Mouse (Mus musculus) intestine, embryonic 16.5 days (tissue): ENCODE data around the gene Lxn. TPM values are rescaled to one million over a fixed set of nuclear protein-coding genes. Genes with fewer than 3 reads are reported as not detected.
A peak's percentile ranks its signal among the peaks of the same experiment; 100 is the strongest.

Experiments
- ATAC-seq: fragments of 200-750 bp; cut with Nextera tagmentation; 2 replicates; pipeline ENCODE4 v1.8.0; 2017; ENCODE audit warnings: moderate TSS enrichment, moderate library complexity
- H3K27ac ChIP-seq: fragments of 300-500 bp; sonication (generic); 2 replicates; pipeline ENCODE4 v1.5.1; 2014; ENCODE audit warnings: mild to moderate bottlenecking, low read length
- H3K27me3 ChIP-seq: fragments of 300-500 bp; sonication (generic); replicated peaks from 2 replicates; pipeline ENCODE4 v1.6.1; 2014; ENCODE audit warnings: low read length, control low read depth, mixed read lengths; ENCODE audit not compliant: control insufficient read depth, insufficient read depth
- H3K36me3 ChIP-seq: fragments of 300-500 bp; sonication (generic); 2 replicates; pipeline ENCODE4 v1.6.1; 2014; ENCODE audit warnings: low read length, control low read depth; ENCODE audit not compliant: control insufficient read depth, insufficient read depth
- H3K4me1 ChIP-seq: fragments of 300-500 bp; sonication (generic); 2 replicates; pipeline ENCODE4 v1.6.1; 2014; ENCODE audit warnings: low read length, control low read depth, mixed read lengths; ENCODE audit not compliant: control insufficient read depth, insufficient read depth
- H3K4me2 ChIP-seq: fragments of 300-500 bp; sonication (generic); 2 replicates; pipeline ENCODE4 v1.6.1; 2014; ENCODE audit warnings: low read depth, low read length, control low read depth
- H3K4me3 ChIP-seq: fragments of 300-500 bp; sonication (generic); 2 replicates; pipeline ENCODE4 v1.5.1; 2014; ENCODE audit warnings: mild to moderate bottlenecking, low read length
- H3K9ac ChIP-seq: fragments of 300-500 bp; sonication (generic); 2 replicates; pipeline ENCODE4 v1.6.1; 2014; ENCODE audit warnings: low read depth, low read length
- H3K9me3 ChIP-seq: fragments of 300-500 bp; sonication (generic); 2 replicates; pipeline ENCODE4 v1.6.1; 2016; ENCODE audit warnings: low read length, control low read depth; ENCODE audit not compliant: control insufficient read depth
- WGBS: fragments of 180-500 bp; shearing (Covaris S2); extraction: QIAGEN DNeasy Blood & Tissue Kit; methylation state at CpG from one replicate; pipeline ENCODE4 v1.1.7; 2014; 5-methylcytosine and 5-hydroxymethylcytosine counted together
- polyA plus RNA-seq: library from polyadenylated mRNA; unstranded; fragments of >200 nt; fragmentation: Nextera tagmentation; extraction: Ambion mirVana; gene quantifications from 2 replicates; pipeline ENCODE4 v1.2.1, GENCODE M21; 2015

Lxn gene
- polyA plus RNA-seq, 1 experiment from 2014 or later, result 97.1 TPM

GRCm38 (mm10) chr3:67493132-67493531 is 29.4 kb upstream of the Lxn start:
- WGBS, result 86% methylated on average over 8 of the region's 8 CpGs
- Histone ChIP-seq H3K4me3 (no peak overlapping the region), H3K4me2 (no peak overlapping the region), H3K36me3 (no peaks in the 10 kb centered on the region), H3K9ac (no peak overlapping the region), H3K9me3 (no peaks in the 10 kb centered on the region), H3K27me3 (no peaks in the 10 kb centered on the region), H3K4me1 (no peaks in the 10 kb centered on the region), H3K27ac (no peak overlapping the region)
- ATAC-seq, result no peak

- WGBS, result 83% methylated on average over 8 of the region's 8 CpGs
- H3K36me3 ChIP-seq, result no peaks in the 10 kb centered on the region
These were observed 28.6 kb upstream of the Lxn start for GRCm38 (mm10) chr3:67492086-67492869.

GRCm38 (mm10) chr3:67490156-67490555 is 26.4 kb upstream of the Lxn start:
- H3K27me3 ChIP-seq, result no peaks in the 10 kb centered on the region
- no peak overlapping the region for H3K9ac ChIP-seq
- ATAC-seq, result no peak
- H3K4me1 ChIP-seq, result no peaks in the 10 kb centered on the region
- no peaks in the 10 kb centered on the region for H3K36me3 ChIP-seq
- no peaks in the 10 kb centered on the region for H3K9me3 ChIP-seq
- WGBS, result 35% methylated on average over 4 of the region's 4 CpGs
- H3K27ac ChIP-seq, result no peak overlapping the region
- no peak overlapping the region for H3K4me2 ChIP-seq
- H3K4me3 ChIP-seq, result no peak overlapping the region

More at GRCm38 (mm10) chr3:67492086-67492869, 28.6 kb upstream of the Lxn start:
- H3K4me1 ChIP-seq, result no peaks in the 10 kb centered on the region
- no peak overlapping the region for H3K9ac ChIP-seq
- H3K27ac ChIP-seq, result no peak overlapping the region
- H3K4me3 ChIP-seq, result no peak overlapping the region
- H3K27me3 ChIP-seq, result no peaks in the 10 kb centered on the region
- no peaks in the 10 kb centered on the region for H3K9me3 ChIP-seq
- no peak for ATAC-seq
- no peak overlapping the region for H3K4me2 ChIP-seq

GRCm38 (mm10) chr3:67485233-67485632 is 21.5 kb upstream of the Lxn start:
- no peaks in the 10 kb centered on the region for H3K9me3 ChIP-seq
- H3K4me2 ChIP-seq, result no peak overlapping the region
- no peaks in the 10 kb centered on the region for H3K4me1 ChIP-seq
- H3K27ac ChIP-seq, result no peak overlapping the region
- 84% methylated on average over 2 of the region's 2 CpGs for WGBS
- H3K9ac ChIP-seq, result no peak overlapping the region
- H3K27me3 ChIP-seq, result no peaks in the 10 kb centered on the region
- no peaks in the 10 kb centered on the region for H3K36me3 ChIP-seq
- no peak for ATAC-seq
- no peak overlapping the region for H3K4me3 ChIP-seq

- Histone ChIP-seq H3K36me3 (0 out of 2 replicates have a peak, but pooled peaks cover 2% of the 10 kb centered on the region), H3K9me3 (no peaks in the 10 kb centered on the region), H3K4me1 (no peaks in the 10 kb centered on the region), H3K27me3 (no peaks in the 10 kb centered on the region), H3K9ac (no peak overlapping the region), H3K4me3 (no peak overlapping the region), H3K27ac (no peak overlapping the region), H3K4me2 (no peak overlapping the region)
- WGBS, result 96% methylated on average over 10 of the region's 10 CpGs
- no peak for ATAC-seq
These were observed 18.7 kb upstream of the Lxn start for GRCm38 (mm10) chr3:67482400-67482799.

GRCm38 (mm10) chr3:67479806-67480205 is 16.1 kb upstream of the Lxn start:
- H3K4me1 ChIP-seq, result no peaks in the 10 kb centered on the region
- no peak overlapping the region for H3K4me2 ChIP-seq
- H3K27ac ChIP-seq, result no peak overlapping the region
- H3K9me3 ChIP-seq, result no peaks in the 10 kb centered on the region
- ATAC-seq, result no peak
- no peak overlapping the region for H3K4me3 ChIP-seq
- no peak overlapping the region for H3K9ac ChIP-seq
- 92% methylated on average over 11 of the region's 11 CpGs for WGBS
- H3K27me3 ChIP-seq, result no peaks in the 10 kb centered on the region
- H3K36me3 ChIP-seq, result 0 out of 2 replicates have a peak, but pooled peaks cover 2% of the 10 kb centered on the region

- H3K9me3 ChIP-seq, result no peaks in the 10 kb centered on the region
- no peaks in the 10 kb centered on the region for H3K4me1 ChIP-seq
- H3K9ac ChIP-seq, result no peak overlapping the region
- 0 out of 2 replicates have a peak, but pooled peaks cover 1% of the 10 kb centered on the region for H3K36me3 ChIP-seq
- H3K27ac ChIP-seq, result no peak overlapping the region
- no peak overlapping the region for H3K4me2 ChIP-seq
- H3K27me3 ChIP-seq, result no peaks in the 10 kb centered on the region
- WGBS, result 82% methylated on average over 6 of the region's 6 CpGs
- H3K4me3 ChIP-seq, result no peak overlapping the region
- ATAC-seq, result peak; percentile 53; the same call in 1 of the 2 replicates
These were observed 9.7 kb upstream of the Lxn start for GRCm38 (mm10) chr3:67473438-67473837.

- ATAC-seq, result no peak
- Histone ChIP-seq H3K9ac (no peak overlapping the region), H3K36me3 (peaks cover 4% of the 10 kb centered on the region; the same call in 1 of the 2 replicates), H3K9me3 (no peaks in the 10 kb centered on the region), H3K27ac (no peak overlapping the region), H3K27me3 (no peaks in the 10 kb centered on the region), H3K4me3 (no peak overlapping the region), H3K4me2 (no peak overlapping the region), H3K4me1 (no peaks in the 10 kb centered on the region)
- 89% methylated on average over 4 of the region's 4 CpGs for WGBS
These were observed 7.8 kb upstream of the Lxn start for GRCm38 (mm10) chr3:67471408-67472127.

- Histone ChIP-seq H3K27ac (no peak overlapping the region), H3K36me3 (peaks cover 4% of the 10 kb centered on the region; the same call in 1 of the 2 replicates), H3K4me2 (no peak overlapping the region), H3K27me3 (no peaks in the 10 kb centered on the region), H3K9ac (no peak overlapping the region), H3K9me3 (no peaks in the 10 kb centered on the region), H3K4me1 (peaks cover 8% of the 10 kb centered on the region; the same call in 1 of the 2 replicates), H3K4me3 (no peak overlapping the region)
- no peak for ATAC-seq
- WGBS, result 97% methylated on average over 2 of the region's 2 CpGs
These were observed 3.6 kb upstream of the Lxn start for GRCm38 (mm10) chr3:67467281-67467680.
